Mouse (Mus musculus) intestine, embryonic 16.5 days (tissue): ENCODE measurements around the gene Sms. TPM values are rescaled to one million over a fixed set of nuclear protein-coding genes. Genes with fewer than 3 reads are reported as not detected.

ENCODE experiments used
- ATAC-seq: fragments of 200-750 bp; cut with Nextera tagmentation; 2 replicates; pipeline ENCODE4 v1.8.0; 2017; ENCODE audit warnings: moderate TSS enrichment, moderate library complexity
- H3K27ac ChIP-seq: fragments of 300-500 bp; sonication (generic); 2 replicates; pipeline ENCODE4 v1.5.1; 2014; ENCODE audit warnings: mild to moderate bottlenecking, low read length
- H3K27me3 ChIP-seq: fragments of 300-500 bp; sonication (generic); replicated peaks from 2 replicates; pipeline ENCODE4 v1.6.1; 2014; ENCODE audit warnings: low read length, control low read depth, mixed read lengths; ENCODE audit not compliant: control insufficient read depth, insufficient read depth
- H3K36me3 ChIP-seq: fragments of 300-500 bp; sonication (generic); 2 replicates; pipeline ENCODE4 v1.6.1; 2014; ENCODE audit warnings: low read length, control low read depth; ENCODE audit not compliant: control insufficient read depth, insufficient read depth
- H3K4me1 ChIP-seq: fragments of 300-500 bp; sonication (generic); 2 replicates; pipeline ENCODE4 v1.6.1; 2014; ENCODE audit warnings: low read length, control low read depth, mixed read lengths; ENCODE audit not compliant: control insufficient read depth, insufficient read depth
- H3K4me2 ChIP-seq: fragments of 300-500 bp; sonication (generic); 2 replicates; pipeline ENCODE4 v1.6.1; 2014; ENCODE audit warnings: low read depth, low read length, control low read depth
- H3K4me3 ChIP-seq: fragments of 300-500 bp; sonication (generic); 2 replicates; pipeline ENCODE4 v1.5.1; 2014; ENCODE audit warnings: mild to moderate bottlenecking, low read length
- H3K9ac ChIP-seq: fragments of 300-500 bp; sonication (generic); 2 replicates; pipeline ENCODE4 v1.6.1; 2014; ENCODE audit warnings: low read depth, low read length
- H3K9me3 ChIP-seq: fragments of 300-500 bp; sonication (generic); 2 replicates; pipeline ENCODE4 v1.6.1; 2016; ENCODE audit warnings: low read length, control low read depth; ENCODE audit not compliant: control insufficient read depth
- WGBS: fragments of 180-500 bp; shearing (Covaris S2); extraction: QIAGEN DNeasy Blood & Tissue Kit; methylation state at CpG from one replicate; pipeline ENCODE4 v1.1.7; 2014; 5-methylcytosine and 5-hydroxymethylcytosine counted together
- polyA plus RNA-seq: library from polyadenylated mRNA; unstranded; fragments of >200 nt; fragmentation: Nextera tagmentation; extraction: Ambion mirVana; gene quantifications from 2 replicates; pipeline ENCODE4 v1.2.1, GENCODE M21; 2015

Gene Sms
- polyA plus RNA-seq, 1 experiment from 2014 or later, result 27.1 TPM

GRCm38 (mm10) chrX:157488831-157489230 is 3.3 kb downstream of the Sms start:
- ATAC-seq, result no peak
- WGBS, result 86% methylated on average over 3 of the region's 3 CpGs
- Histone ChIP-seq H3K27me3 (no peaks in the 10 kb centered on the region), H3K9me3 (no peaks in the 10 kb centered on the region), H3K9ac (no peak overlapping the region), H3K4me2 (no peak overlapping the region), H3K36me3 (no peaks in the 10 kb centered on the region), H3K27ac (no peak overlapping the region), H3K4me3 (no peak overlapping the region), H3K4me1 (peaks cover 5% of the 10 kb centered on the region; the same call in 1 of the 2 replicates)

DNA sequence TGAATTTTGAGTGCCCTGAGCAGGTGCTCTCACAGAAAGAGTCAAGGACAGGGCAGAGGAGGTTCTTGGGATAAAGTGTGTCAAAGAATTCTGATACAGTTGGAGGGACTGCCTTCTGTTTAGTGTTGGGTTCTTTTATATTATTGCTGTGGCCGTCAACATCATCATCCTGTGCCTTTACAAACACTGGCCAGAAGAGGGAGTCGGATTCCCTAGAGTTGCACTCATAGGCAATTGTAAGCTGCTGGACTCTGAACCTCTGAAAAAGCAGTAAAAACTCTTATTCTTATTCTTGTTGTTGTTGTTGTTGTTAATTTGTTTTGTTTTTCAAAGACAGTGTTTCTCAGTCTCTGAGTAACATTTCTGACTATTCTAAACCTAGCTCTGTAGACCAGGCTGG is 5.3 kb downstream of the Sms start:
- H3K4me1 ChIP-seq, result peaks cover 5% of the 10 kb centered on the region; the same call in 1 of the 2 replicates
- H3K9ac ChIP-seq, result no peak overlapping the region
- H3K36me3 ChIP-seq, result no peaks in the 10 kb centered on the region
- no peak overlapping the region for H3K27ac ChIP-seq
- no peaks in the 10 kb centered on the region for H3K27me3 ChIP-seq
- 55% methylated on average over 2 of the region's 2 CpGs for WGBS
- H3K4me2 ChIP-seq, result no peak overlapping the region
- ATAC-seq, result no peak
- H3K4me3 ChIP-seq, result no peak overlapping the region
- H3K9me3 ChIP-seq, result no peaks in the 10 kb centered on the region

- Histone ChIP-seq H3K4me1 (no peaks in the 10 kb centered on the region), H3K27me3 (no peaks in the 10 kb centered on the region), H3K4me3 (no peak overlapping the region), H3K9me3 (no peaks in the 10 kb centered on the region), H3K36me3 (no peaks in the 10 kb centered on the region), H3K27ac (no peak overlapping the region), H3K9ac (no peak overlapping the region), H3K4me2 (no peak overlapping the region)
- 97% methylated on average over 2 of the region's 2 CpGs for WGBS
- no peak for ATAC-seq
These were observed 9.2 kb downstream of the Sms start for GRCm38 (mm10) chrX:157482842-157483241.

DNA sequence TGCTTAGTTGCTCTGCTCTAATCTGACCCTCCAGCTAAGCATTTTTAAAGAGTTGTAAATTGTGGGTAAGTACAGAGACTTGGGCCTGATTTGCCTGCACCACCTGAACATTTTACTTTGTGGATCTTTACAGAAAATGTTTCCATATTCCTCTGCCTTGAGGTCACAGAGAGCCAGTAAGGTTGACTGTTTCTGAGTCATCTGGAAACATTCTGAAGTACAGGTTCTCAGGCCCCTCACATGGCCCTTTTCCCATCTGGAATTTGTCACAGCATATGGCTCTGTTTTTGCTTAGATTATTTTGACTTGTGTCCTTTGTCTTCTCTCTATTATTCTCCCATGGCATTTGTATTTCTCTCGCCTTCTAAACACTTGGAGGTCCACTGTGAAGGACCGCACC is 10.2 kb downstream of the Sms start:
- Histone ChIP-seq H3K4me2 (no peak overlapping the region), H3K27ac (no peak overlapping the region), H3K4me1 (no peaks in the 10 kb centered on the region), H3K27me3 (no peaks in the 10 kb centered on the region), H3K36me3 (no peaks in the 10 kb centered on the region), H3K9ac (no peak overlapping the region), H3K4me3 (no peak overlapping the region), H3K9me3 (no peaks in the 10 kb centered on the region)
- 72% methylated on average over 2 of the region's 2 CpGs for WGBS
- ATAC-seq, result no peak

- H3K9ac ChIP-seq, result no peak overlapping the region
- no peaks in the 10 kb centered on the region for H3K36me3 ChIP-seq
- no peak overlapping the region for H3K4me3 ChIP-seq
- no peak for ATAC-seq
- 54% methylated on average over 3 of the region's 3 CpGs for WGBS
- no peaks in the 10 kb centered on the region for H3K9me3 ChIP-seq
- no peaks in the 10 kb centered on the region for H3K27me3 ChIP-seq
- H3K4me1 ChIP-seq, result no peaks in the 10 kb centered on the region
- no peak overlapping the region for H3K27ac ChIP-seq
- no peak overlapping the region for H3K4me2 ChIP-seq
These were observed 14.8 kb downstream of the Sms start for GRCm38 (mm10) chrX:157477328-157477727.

- no peaks in the 10 kb centered on the region for H3K9me3 ChIP-seq
- no peaks in the 10 kb centered on the region for H3K36me3 ChIP-seq
- WGBS, result 78% methylated on average over 4 of the region's 4 CpGs
- H3K9ac ChIP-seq, result no peak overlapping the region
- no peak overlapping the region for H3K27ac ChIP-seq
- ATAC-seq, result no peak
- H3K4me2 ChIP-seq, result no peak overlapping the region
- no peaks in the 10 kb centered on the region for H3K27me3 ChIP-seq
- no peak overlapping the region for H3K4me3 ChIP-seq
- H3K4me1 ChIP-seq, result no peaks in the 10 kb centered on the region
These were observed 15.8 kb downstream of the Sms start for GRCm38 (mm10) chrX:157476153-157476810.

DNA sequence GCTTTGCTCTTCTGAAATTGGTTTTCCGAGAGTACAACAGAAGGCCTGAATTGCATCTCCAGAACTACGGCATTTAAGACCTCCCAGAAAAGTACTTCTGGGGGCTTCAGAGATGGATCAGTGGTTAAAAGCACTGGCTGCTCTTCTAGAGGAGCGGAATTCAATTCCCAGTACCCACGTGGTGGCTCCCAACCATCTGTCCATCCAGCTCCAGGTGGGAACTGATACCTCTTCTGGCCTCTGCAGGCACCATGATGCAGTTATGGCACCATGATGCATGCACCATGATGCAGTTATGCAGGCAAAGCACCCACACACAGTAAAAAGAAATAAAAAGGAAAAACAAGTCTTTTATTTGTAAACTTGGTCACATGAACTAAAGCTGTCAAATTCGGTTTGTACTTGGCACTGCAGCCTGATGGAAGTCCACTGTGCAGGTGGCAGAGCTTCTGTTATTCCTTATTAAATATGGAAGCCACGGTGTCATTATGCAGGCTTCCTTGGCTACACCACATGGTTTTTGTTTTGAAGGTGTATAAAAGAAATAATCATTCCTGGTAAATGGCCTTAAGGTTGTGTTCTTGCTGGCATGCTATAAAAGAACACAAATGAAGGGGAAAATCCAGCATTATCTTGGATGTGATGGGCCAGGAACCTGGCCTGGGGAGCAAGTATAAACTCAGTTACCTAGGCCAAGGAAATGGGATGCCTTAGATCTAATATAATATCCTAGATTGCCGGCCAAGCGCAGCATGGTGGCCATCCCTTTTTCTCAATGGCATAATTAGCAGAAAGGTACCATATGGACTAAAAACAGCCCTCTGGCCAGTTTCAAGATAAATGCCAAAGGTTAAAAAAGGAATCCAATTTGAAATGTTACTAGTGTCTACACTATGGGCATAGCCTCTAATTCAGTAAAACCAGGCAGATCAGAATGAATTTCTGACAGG is 20.1 kb downstream of the Sms start:
- H3K4me1 ChIP-seq, result no peaks in the 10 kb centered on the region
- ATAC-seq, result no peak
- no peak overlapping the region for H3K4me3 ChIP-seq
- 87% methylated on average over 8 of the region's 8 CpGs for WGBS
- no peak overlapping the region for H3K9ac ChIP-seq
- no peak overlapping the region for H3K4me2 ChIP-seq
- H3K36me3 ChIP-seq, result no peaks in the 10 kb centered on the region
- no peak overlapping the region for H3K27ac ChIP-seq
- H3K9me3 ChIP-seq, result no peaks in the 10 kb centered on the region
- no peaks in the 10 kb centered on the region for H3K27me3 ChIP-seq

GRCm38 (mm10) chrX:157468795-157469194 is 23.3 kb downstream of the Sms start:
- ATAC-seq, result no peak
- Histone ChIP-seq H3K4me3 (no peak overlapping the region), H3K4me1 (no peaks in the 10 kb centered on the region), H3K36me3 (no peaks in the 10 kb centered on the region), H3K4me2 (no peak overlapping the region), H3K9ac (no peak overlapping the region), H3K27me3 (no peaks in the 10 kb centered on the region), H3K27ac (no peak overlapping the region), H3K9me3 (no peaks in the 10 kb centered on the region)
- WGBS, result 80% methylated on average over 3 of the region's 3 CpGs

DNA sequence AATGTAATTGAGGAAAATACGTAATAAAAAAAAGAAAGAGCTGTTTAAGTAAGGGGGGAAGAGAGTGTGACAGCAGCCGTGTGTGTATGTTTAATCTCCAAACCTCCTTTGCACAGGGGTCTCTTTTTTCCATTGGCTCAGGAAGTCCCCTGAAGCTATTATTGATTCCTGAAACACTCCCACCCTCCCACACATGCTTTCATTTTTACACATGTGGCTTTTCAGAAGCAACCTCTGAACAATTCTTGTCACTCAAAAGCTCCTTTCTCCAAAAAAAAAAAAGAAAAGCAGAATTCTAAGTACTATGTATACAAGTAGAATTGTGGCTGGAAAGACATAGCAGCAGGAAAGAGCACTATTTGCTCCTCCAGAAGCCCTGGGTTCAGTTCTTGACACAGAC is 24.0 kb downstream of the Sms start:
- no peak for ATAC-seq
- Histone ChIP-seq H3K36me3 (no peaks in the 10 kb centered on the region), H3K4me3 (no peak overlapping the region), H3K9ac (no peak overlapping the region), H3K27me3 (no peaks in the 10 kb centered on the region), H3K27ac (no peak overlapping the region), H3K4me2 (no peak overlapping the region), H3K4me1 (no peaks in the 10 kb centered on the region), H3K9me3 (no peaks in the 10 kb centered on the region)
- WGBS, result 81% methylated on average over 2 of the region's 2 CpGs
